Comparison of ENCODE assay signal across 29 mouse cellular contexts in genomic region chr19:54051651-54052050, GRCm38 (mm10). TPM values are rescaled to one million over a fixed set of nuclear protein-coding genes. Genes with fewer than 3 reads are reported as not detected.
DNase-seq lines count a peak whose midpoint lies in the region; ATAC-seq lines count a peak whose summit lies in the region.
"Had no signal": no experiment of that assay in that cellular context is flagged by ENCODE, and none has a peak within 500 bp of the region (broad histone marks: within the 10 kb centered on the region; RNA-seq: fewer than 3 reads in every experiment).

No protein-coding gene starts in this region.

- intact Hi-C loops in heart, postnatal 10 days (cut with DNase I), result no loop called here
- intact Hi-C loops in left cerebral cortex, postnatal 4 days (cut with DNase I), result no loop called here

- DNase-seq in heart, embryonic 10.5 days (ENCODE audit: low spot score), result peak; percentile 64
- no peak for DNase-seq in heart, postnatal 10 days
- DNase-seq in NIH3T3 (ENCODE audit: low read depth), result peak; percentile 35
- DNase-seq in gastrocnemius, adult 8-10 months (ENCODE audit: low spot score in 2 of 2), result peak; percentile 27 to 52
- peak; percentile 47 for DNase-seq in skeletal muscle tissue, adult 2 months (ENCODE audit: low read depth, low spot score)
- no peak for DNase-seq in left cerebral cortex, postnatal 4 days
- DNase-seq: adrenal gland, adult 8-10 months; cerebellum, adult 9-10 months; cerebellum, postnatal 36 days; heart, postnatal 4 days; kidney, adult 11 months; kidney, postnatal 25 days; liver, embryonic 13.5 days; lung, adult 18-20 months; right cerebral cortex, postnatal 25 days; spleen, adult 18-20 months; thymus, adult 18-20 months had no signal

- no peak overlapping the region for H3K4me3 ChIP-seq in heart, embryonic 10.5 days
- H3K4me3 ChIP-seq: heart, embryonic 15.5 days; left cerebral cortex, adult 2 months; limb, embryonic 13.5 days; liver, embryonic 13.5 days; midbrain, embryonic 15.5 days had no signal

- no peaks in the 10 kb centered on the region for H3K9me3 ChIP-seq in heart, embryonic 10.5 days
- H3K9me3 ChIP-seq: heart, embryonic 15.5 days; limb, embryonic 13.5 days; liver, embryonic 13.5 days; midbrain, embryonic 15.5 days had no signal

- peaks cover 68% of the 10 kb centered on the region for H3K27me3 ChIP-seq in heart, embryonic 10.5 days (ENCODE audit: insufficient read depth, poor library complexity, severe bottlenecking)

- H3K4me1 ChIP-seq in heart, embryonic 10.5 days, result peaks cover 19% of the 10 kb centered on the region

- no peak for ATAC-seq in monocyte, adult 5-6 weeks (replicated peaks; ENCODE audit: insufficient number of reproducible peaks, low FRiP score, low TSS enrichment, poor library complexity, severe bottlenecking)
- ATAC-seq: activated CD4-positive, CD25-positive, alpha-beta regulatory T cell, adult 4 months; CD4-positive, CD25-positive, alpha-beta regulatory T cell, adult 4 months; forebrain, embryonic 16.5 days; inflammation-experienced regulatory T-cells, adult 6 months; lung, postnatal 0 days; midbrain, embryonic 15.5 days had no signal

- no peaks in the 10 kb centered on the region for H3K36me3 ChIP-seq in heart, embryonic 10.5 days
- H3K36me3 ChIP-seq: heart, embryonic 15.5 days; limb, embryonic 13.5 days; liver, embryonic 13.5 days; midbrain, embryonic 15.5 days had no signal

- WGBS in heart, embryonic 10.5 days, result 69% methylated on average over 4 of the region's 4 CpGs

- H3K27ac ChIP-seq in heart, embryonic 10.5 days, result no peak overlapping the region
- H3K27ac ChIP-seq: heart, embryonic 15.5 days; hindbrain, embryonic 14.5 days; left cerebral cortex, adult 2 months; limb, embryonic 13.5 days; liver, embryonic 13.5 days; macrophage; midbrain, embryonic 15.5 days had no signal

RNA-seq across cellular contexts. Expression of gene Adra2a, which starts 7.7 kb away (rescaled TPM):
- 0.26 TPM in 1 of 2 replicates, not detected in the other for polyA plus RNA-seq in heart, embryonic 10.5 days (2016; fragmentation: Nextera tagmentation; extraction: Ambion mirVana)
- under 1 TPM in 1 of 2 experiments, not detected in 1; 0.24 TPM for total RNA-seq in heart, postnatal 10 days (2021)
- under 1 TPM; 0.10 to 0.38 (median 0.24) TPM for total RNA-seq in gastrocnemius, adult 8-10 months (2022)
- 10 to 100 TPM; 19.7 to 21.6 TPM for total RNA-seq in left cerebral cortex, postnatal 4 days (2021)
- total RNA-seq in monocyte, adult 5-6 weeks (2017), result 0.19 TPM in 1 of 3 replicates, not detected in the others
- polyA plus RNA-seq: activated CD4-positive, CD25-positive, alpha-beta regulatory T cell, adult 4 months; CD4-positive, CD25-positive, alpha-beta regulatory T cell, adult 4 months; inflammation-experienced regulatory T-cells, adult 6 months; macrophage had no signal

Comparison
In these comparisons a context has a peak if more than half of its experiments do, and no peak if none do; other contexts are left out.
1. DNase-seq: peak in heart, embryonic 10.5 days (single experiment), NIH3T3 (single experiment), gastrocnemius, adult 8-10 months (2 of 2) and skeletal muscle tissue, adult 2 months (single experiment); none in heart, postnatal 10 days (0 of 2) and left cerebral cortex, postnatal 4 days (single experiment).
2. RNA of gene Adra2a, which starts 7.7 kb away (total RNA-seq): 19.7 to 21.6 TPM in left cerebral cortex, postnatal 4 days; 0.10 to 0.38 TPM in gastrocnemius, adult 8-10 months, 0.24 TPM in heart, postnatal 10 days and 0.19 TPM in monocyte, adult 5-6 weeks; every median in the first group is over 10 times any median in the second.